22 mouse cellular contexts compared by ENCODE assay signal in genomic region chr13:64182091-64182490, GRCm38 (mm10).
"Had no signal": no experiment of that assay in that cellular context is flagged by ENCODE, and none has a peak within 500 bp of the region (broad histone marks: within the 10 kb centered on the region; RNA-seq: fewer than 3 reads in every experiment).

No protein-coding gene starts in this region.

- H3K9me3 ChIP-seq: limb, embryonic 10.5 days; limb, embryonic 13.5 days; midbrain, embryonic 12.5 days; midbrain, embryonic 15.5 days; neural tube, embryonic 12.5 days; neural tube, embryonic 15.5 days had no signal

- H3K4me2 ChIP-seq: limb, embryonic 13.5 days; lung, embryonic 14.5 days; midbrain, embryonic 12.5 days; midbrain, embryonic 15.5 days; neural tube, embryonic 12.5 days; neural tube, embryonic 15.5 days had no signal

- H3K4me1 ChIP-seq: limb, embryonic 10.5 days; limb, embryonic 13.5 days; midbrain, embryonic 15.5 days; neural tube, embryonic 12.5 days; neural tube, embryonic 15.5 days had no signal

- H3K9ac ChIP-seq: limb, embryonic 13.5 days; liver, embryonic 14.5 days; liver, postnatal 0 days; lung, embryonic 14.5 days; midbrain, embryonic 12.5 days; midbrain, embryonic 15.5 days; neural tube, embryonic 12.5 days; neural tube, embryonic 15.5 days had no signal

- H3K27me3 ChIP-seq: limb, embryonic 13.5 days; midbrain, embryonic 12.5 days; midbrain, embryonic 15.5 days; neural tube, embryonic 12.5 days; neural tube, embryonic 15.5 days had no signal

- H3K27ac ChIP-seq: limb, embryonic 10.5 days; limb, embryonic 13.5 days; liver, embryonic 14.5 days; macrophage; midbrain, embryonic 12.5 days; midbrain, embryonic 15.5 days; neural tube, embryonic 12.5 days; neural tube, embryonic 15.5 days; stomach, postnatal 0 days had no signal

- ATAC-seq: liver, postnatal 0 days; lung, postnatal 0 days; midbrain, embryonic 15.5 days had no signal

- H3K4me3 ChIP-seq: limb, embryonic 10.5 days; limb, embryonic 13.5 days; midbrain, embryonic 12.5 days; midbrain, embryonic 15.5 days; neural tube, embryonic 12.5 days; neural tube, embryonic 15.5 days had no signal

- DNase-seq: kidney, adult 8-10 months; kidney, postnatal 14 days; kidney, postnatal 4 days; layer of hippocampus, adult 9-11 months; liver; liver, postnatal 0 days; lung, embryonic 14.5 days; retina, postnatal 1 day; right cerebral cortex, postnatal 25 days; thymus, adult 2 months; thymus, postnatal 14 days; thymus, postnatal 4 days had no signal
